Mouse (Mus musculus) kidney, embryonic 15.5 days (tissue): ENCODE results near the gene Gpr3. TPM values are rescaled to one million over a fixed set of nuclear protein-coding genes. Genes with fewer than 3 reads are reported as not detected.

ENCODE experiments used
- microRNA-seq: library from miRNA; unstranded; fragments of <30 nt; microRNA quantifications from one replicate; pipeline ENCODE4, GENCODE M21; 2016
- polyA plus RNA-seq: library from polyadenylated mRNA; unstranded; fragments of >200 nt; fragmentation: Nextera tagmentation; extraction: Ambion mirVana; gene quantifications from 2 replicates; pipeline ENCODE4 v1.2.1, GENCODE M21; 2015

Gene Gpr3
- polyA plus RNA-seq, 1 experiment from 2014 or later, result 0.12 TPM

Small RNA genes within 50 kb of the gene (microRNA-seq; reads per million reads assigned to microRNA genes)
- not detected for gene Mir7017

Other genes starting within 250 kb of the Gpr3 start
- 0.63 and 0.81 TPM in 2 replicates for gene Fgr, start 238.4 kb downstream of the Gpr3 start, polyA plus RNA-seq
- 7.4 and 10.1 TPM in 2 replicates for gene Ahdc1, start 201.3 kb downstream of the Gpr3 start, polyA plus RNA-seq
- 107 and 109 TPM in 2 replicates for gene Wasf2, start 82.0 kb downstream of the Gpr3 start, polyA plus RNA-seq
- 7.8 and 8.2 TPM in 2 replicates for gene Cd164l2, start 405 bp downstream of the Gpr3 start, polyA plus RNA-seq
- 4.0 and 4.3 TPM in 2 replicates for gene Map3k6, start 28.3 kb upstream of the Gpr3 start, polyA plus RNA-seq
- gene Sytl1, start 50.6 kb upstream of the Gpr3 start, polyA plus RNA-seq, result 0.96 and 1.8 TPM in 2 replicates
- gene Tmem222, start 65.3 kb upstream of the Gpr3 start, polyA plus RNA-seq, result 77.3 and 85.7 TPM in 2 replicates
- 12.0 and 13.1 TPM in 2 replicates for gene Wdtc1, start 140.9 kb upstream of the Gpr3 start, polyA plus RNA-seq
- gene Slc9a1, start 157.2 kb upstream of the Gpr3 start, polyA plus RNA-seq, result 7.5 and 8.3 TPM in 2 replicates